Mouse (Mus musculus) brain, embryonic 14.5 days (tissue): Measurements from ENCODE around the gene Mutyh. TPM values are rescaled to one million over a fixed set of nuclear protein-coding genes. Genes with fewer than 3 reads are reported as not detected.

Source experiments
- DNase-seq: peaks from one replicate; pipeline ENCODE4 v3.0.0-alpha.2; 2011; ENCODE audit warnings: low read depth
- CTCF ChIP-seq: fragments of 200-500 bp; IDR thresholded peaks from 2 replicates; pipeline ENCODE4 v1.5.1; 2012; ENCODE audit warnings: inconsistent platforms, mild to moderate bottlenecking, moderate library complexity, borderline replicate concordance; ENCODE audit not compliant: insufficient read depth, insufficient read length; ENCODE audit errors: extremely low read depth
- POLR2A ChIP-seq: fragments of 200-500 bp; IDR thresholded peaks from 2 replicates; pipeline ENCODE4 v1.6.1; 2012; ENCODE audit warnings: mild to moderate bottlenecking, inconsistent platforms, borderline replicate concordance; ENCODE audit not compliant: poor library complexity, insufficient read depth, insufficient read length, severe bottlenecking; ENCODE audit errors: extremely low read depth
- polyA plus RNA-seq: library from polyadenylated mRNA; depleted of rRNA; stranded (reverse); fragments of >200 nt; gene quantifications from 2 replicates; pipeline ENCODE4 v1.2.3, GENCODE M21; 2012; rRNA removed

Mutyh gene
- polyA plus RNA-seq, 1 experiment, result 10.7 TPM

DNA sequence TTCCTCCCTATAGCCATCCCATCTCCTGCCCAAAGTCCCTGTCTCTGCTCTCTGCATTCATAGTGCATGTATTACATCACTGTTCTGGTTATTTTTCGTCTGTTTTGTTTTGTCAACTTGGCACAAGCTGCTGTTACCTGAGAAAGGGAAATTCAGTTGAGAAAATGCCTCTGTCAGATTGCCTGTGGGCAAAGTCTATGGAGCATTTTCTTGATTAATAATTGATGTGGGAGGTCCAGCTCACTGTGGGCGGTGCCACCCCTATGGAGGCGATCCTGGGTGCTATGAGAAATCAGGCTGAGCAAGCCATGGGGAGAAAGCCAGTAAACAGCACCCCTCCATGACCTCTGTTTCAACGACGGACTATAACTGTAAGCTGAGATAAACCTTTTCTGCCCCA lies 52.2 kb downstream of the Mutyh start:
- no peak for DNase-seq
- TF ChIP-seq POLR2A, result no peak
- no peak for TF ChIP-seq CTCF

DNA sequence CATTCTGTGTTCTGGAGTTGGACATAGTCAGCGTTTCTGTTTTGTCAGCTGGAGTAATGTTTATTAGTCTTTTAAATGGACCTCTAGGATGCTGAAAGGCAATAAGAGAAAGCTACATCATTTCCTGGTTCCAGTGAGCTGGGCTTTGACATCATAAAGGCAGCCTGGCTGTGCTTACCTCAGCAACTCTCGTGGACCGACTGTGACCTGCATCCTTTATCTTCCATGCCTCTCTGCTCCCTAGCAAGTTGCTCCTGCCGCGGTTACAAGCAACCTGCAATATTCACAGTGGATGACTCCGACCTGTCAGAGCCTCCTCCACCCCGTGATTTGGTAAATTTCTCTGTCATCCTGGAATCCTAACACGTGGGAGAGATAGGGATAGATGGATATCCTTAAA lies 54.5 kb downstream of the Mutyh start:
- no peak for TF ChIP-seq CTCF
- TF ChIP-seq POLR2A, result no peak
- DNase-seq, result no peak

Other genes with a start within 250 kb of the Mutyh start
- gene Ccdc17, start 211.1 kb upstream of the Mutyh start, polyA plus RNA-seq, result 4.1 and 5.0 TPM in 2 replicates
- 94.4 and 113 TPM in 2 replicates for gene Nasp, start 179.8 kb upstream of the Mutyh start, polyA plus RNA-seq
- 573 and 658 TPM in 2 replicates for gene Akr1a1, start 156.0 kb upstream of the Mutyh start, polyA plus RNA-seq
- 148 and 177 TPM in 2 replicates for gene Prdx1, start 122.2 kb upstream of the Mutyh start, polyA plus RNA-seq
- 21.4 and 21.7 TPM in 2 replicates for gene Mmachc, start 99.3 kb upstream of the Mutyh start, polyA plus RNA-seq
- 30.1 and 59.0 TPM in 2 replicates for gene Ccdc163, start 99.2 kb upstream of the Mutyh start, polyA plus RNA-seq
- gene Tesk2, start 86.8 kb upstream of the Mutyh start, polyA plus RNA-seq, result 3.1 and 3.9 TPM in 2 replicates
- gene Toe1, start 83 bp upstream of the Mutyh start, polyA plus RNA-seq, result 34.3 and 41.7 TPM in 2 replicates
- 0.34 and 0.64 TPM in 2 replicates for gene Hpdl, start 14.0 kb downstream of the Mutyh start, polyA plus RNA-seq
- 30.1 and 36.0 TPM in 2 replicates for gene Zswim5, start 69.7 kb downstream of the Mutyh start, polyA plus RNA-seq
- 58.9 and 63.2 TPM in 2 replicates for gene Urod, start 186.7 kb downstream of the Mutyh start, polyA plus RNA-seq
- 59.3 and 60.4 TPM in 2 replicates for gene Hectd3, start 187.6 kb downstream of the Mutyh start, polyA plus RNA-seq
- 24.6 and 25.0 TPM in 2 replicates for gene Eif2b3, start 211.7 kb downstream of the Mutyh start, polyA plus RNA-seq